Mouse (Mus musculus): Measurements from ENCODE around the gene Galp.
"Not testable (repeated sequence)": the region's sequence is repeated elsewhere in the genome, so short reads cannot be mapped to it uniquely, and the experiment has no call there.

Galp gene

GRCm38 (mm10) chr7:6174365-6174987 is 22.4 kb upstream of the Galp start:
- DNase-seq (ENCODE audit: inconsistent ontology term): not testable (repeated sequence)

GRCm38 (mm10) chr7:6179013-6179412 is 17.9 kb upstream of the Galp start:
- DNase-seq (ENCODE audit: inconsistent ontology term): no peak

DNA sequence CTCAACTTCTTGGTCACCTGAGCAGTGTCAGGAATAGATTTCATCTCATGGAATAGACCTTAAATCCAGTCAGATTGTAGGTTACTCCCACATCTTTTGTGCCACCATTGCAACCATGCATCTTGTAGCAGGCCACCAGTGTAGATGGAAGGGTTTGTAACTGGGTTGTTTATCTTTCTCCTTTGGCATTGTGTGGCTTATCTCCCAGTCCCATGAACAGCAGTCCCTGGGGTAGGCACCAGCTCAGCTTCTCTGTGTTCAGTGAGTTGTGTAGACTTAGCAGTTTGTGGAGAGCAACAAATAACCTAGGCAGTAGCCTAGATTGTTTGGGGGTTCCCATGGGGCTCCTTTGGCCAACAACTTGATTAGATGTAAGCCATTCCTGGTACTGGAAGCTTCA is 14.0 kb upstream of the Galp start:
- DNase-seq (ENCODE audit: inconsistent ontology term): no peak

DNA sequence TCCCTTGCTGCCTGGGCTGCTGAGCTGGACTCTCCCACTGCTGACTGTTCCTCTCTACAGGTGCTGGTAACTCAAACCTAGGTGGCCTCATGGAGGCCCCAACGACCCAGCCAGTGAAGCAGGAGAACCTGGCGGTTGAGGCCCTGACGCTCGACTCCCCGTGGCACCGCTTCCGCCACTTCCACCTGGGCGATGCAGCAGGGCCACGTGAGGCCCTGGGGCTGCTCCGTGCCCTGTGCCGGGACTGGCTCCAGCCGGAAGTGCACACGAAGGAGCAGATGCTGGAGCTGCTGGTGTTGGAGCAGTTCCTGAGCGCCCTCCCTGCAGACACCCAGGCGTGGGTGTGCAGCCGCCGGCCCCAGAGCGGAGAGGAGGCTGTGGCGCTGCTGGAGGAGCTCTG is 13.1 kb upstream of the Galp start:
- DNase-seq (ENCODE audit: inconsistent ontology term): no peak

GRCm38 (mm10) chr7:6184521-6184920 is 12.4 kb upstream of the Galp start:
- no peak for DNase-seq (ENCODE audit: inconsistent ontology term)

DNA sequence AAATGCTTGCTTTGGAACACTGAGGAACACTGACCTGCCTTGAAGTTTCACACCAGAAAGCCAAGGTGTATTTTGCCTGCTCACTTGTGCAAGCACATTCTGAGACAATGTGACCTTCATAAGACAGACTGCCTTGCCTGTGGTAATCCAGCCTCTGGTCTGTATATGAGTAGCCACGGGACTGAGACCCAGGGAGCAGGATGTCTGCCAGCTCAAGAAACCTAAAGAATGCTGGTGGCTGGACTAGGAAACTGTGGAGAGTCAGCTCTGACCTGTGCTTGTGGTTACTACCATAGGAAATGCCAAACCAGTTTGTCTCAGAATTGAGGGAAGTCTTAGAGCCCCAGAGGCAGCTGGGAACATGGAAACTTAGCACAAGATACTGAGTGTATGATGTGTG is 11.5 kb upstream of the Galp start:
- peak; percentile 35 for DNase-seq (ENCODE audit: inconsistent ontology term)

- DNase-seq (ENCODE audit: inconsistent ontology term): no peak
Observed at GRCm38 (mm10) chr7:6186176-6186575, 10.7 kb upstream of the Galp start.

DNA sequence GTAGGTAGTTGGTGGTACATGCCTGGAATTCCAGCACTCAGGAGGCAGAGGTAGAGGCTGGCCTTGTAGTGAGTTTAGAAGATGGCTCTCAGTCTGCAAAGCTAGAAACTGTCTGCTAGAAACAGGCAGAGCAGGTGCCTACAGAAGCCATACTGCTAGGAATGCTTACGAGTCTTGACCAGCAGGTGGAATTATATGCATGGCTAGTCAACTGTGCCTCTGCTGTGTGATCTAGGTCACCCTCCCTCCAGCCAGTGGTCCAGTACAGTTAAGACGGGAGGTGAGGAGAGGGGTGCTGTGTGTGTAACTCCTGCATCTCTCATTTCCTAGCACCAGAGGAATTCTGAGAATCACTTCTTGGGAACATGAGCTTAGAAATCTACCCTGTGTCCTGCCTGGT is 10.1 kb upstream of the Galp start:
- DNase-seq (ENCODE audit: inconsistent ontology term): no peak

DNA sequence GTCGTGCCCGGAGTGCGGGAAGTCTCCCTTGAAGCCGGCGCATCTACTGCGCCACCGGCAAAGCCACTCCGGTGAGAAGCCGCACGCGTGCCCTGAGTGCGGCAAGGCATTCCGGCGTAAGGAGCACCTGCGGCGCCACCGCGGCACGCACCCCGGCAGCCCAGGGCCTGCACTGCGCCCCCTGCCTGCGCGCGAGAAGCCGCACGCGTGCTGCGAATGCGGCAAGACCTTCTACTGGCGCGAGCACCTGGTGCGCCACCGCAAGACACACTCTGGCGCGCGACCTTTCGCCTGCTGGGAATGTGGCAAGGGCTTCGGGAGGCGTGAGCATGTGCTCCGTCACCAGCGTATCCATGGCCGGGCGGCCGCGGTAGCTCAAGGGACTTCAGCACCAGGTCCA is 7.3 kb upstream of the Galp start:
- no peak for DNase-seq (ENCODE audit: inconsistent ontology term)

DNA sequence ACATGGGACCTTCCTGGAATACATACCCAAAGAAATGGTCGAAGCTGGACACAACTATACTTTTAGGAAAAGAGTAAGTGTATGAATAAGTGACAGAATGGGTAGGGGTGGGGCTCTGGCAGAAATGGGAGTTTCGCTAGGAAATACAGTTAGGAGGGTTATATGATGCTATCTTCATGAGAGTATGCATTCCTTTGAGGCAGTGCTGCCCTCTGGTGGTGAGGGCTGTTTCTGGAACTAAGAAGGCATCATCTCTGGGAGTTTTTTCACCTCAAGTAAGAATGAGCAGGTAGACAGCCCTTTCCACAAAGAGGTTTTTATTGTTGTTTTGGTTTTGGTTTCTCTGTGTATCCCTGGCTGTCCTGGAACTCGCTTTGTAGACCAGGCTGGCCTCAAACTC is 5.5 kb upstream of the Galp start:
- peak; percentile 62 for DNase-seq (ENCODE audit: inconsistent ontology term)

- DNase-seq (ENCODE audit: inconsistent ontology term): peak; percentile 40
Observed at GRCm38 (mm10) chr7:6194129-6194528, 2.8 kb upstream of the Galp start.

DNA sequence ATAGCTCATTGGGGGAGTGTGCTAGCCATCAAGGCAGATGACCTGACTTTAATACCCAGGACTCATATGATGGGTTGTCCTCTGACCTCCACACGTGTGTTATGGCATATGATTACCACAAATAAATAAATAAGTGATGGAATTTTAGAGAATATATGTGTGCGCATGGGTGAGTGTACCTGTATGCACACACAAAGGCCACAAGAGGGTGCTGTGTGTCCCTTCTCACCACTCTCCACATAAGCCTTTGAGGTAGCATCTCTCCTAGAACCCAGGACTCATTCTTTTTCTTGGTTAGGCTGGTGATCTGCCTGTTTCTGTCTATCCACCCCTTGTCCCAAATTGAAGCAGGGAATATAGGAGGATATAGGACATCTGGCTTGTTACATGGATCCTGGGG is 1.1 kb upstream of the Galp start:
- no peak for DNase-seq (ENCODE audit: inconsistent ontology term)

- no peak for DNase-seq (ENCODE audit: inconsistent ontology term)
Observed at GRCm38 (mm10) chr7:6204200-6204599, 7.3 kb downstream of the Galp start.

- no peak for DNase-seq (ENCODE audit: inconsistent ontology term)
Observed at GRCm38 (mm10) chr7:6213144-6213543, 16.3 kb downstream of the Galp start.

- not testable (repeated sequence) for DNase-seq (ENCODE audit: inconsistent ontology term)
Observed at GRCm38 (mm10) chr7:6214691-6215090, 17.8 kb downstream of the Galp start.

- DNase-seq (ENCODE audit: inconsistent ontology term): no peak
Observed at GRCm38 (mm10) chr7:6220147-6220546, 23.3 kb downstream of the Galp start.

GRCm38 (mm10) chr7:6221978-6222377 is 25.1 kb downstream of the Galp start, which contains the start of gene Zscan5b:
Gene Zscan5b (plus strand): TSS chr7:6222278.
- no peak for DNase-seq (ENCODE audit: inconsistent ontology term)

DNA sequence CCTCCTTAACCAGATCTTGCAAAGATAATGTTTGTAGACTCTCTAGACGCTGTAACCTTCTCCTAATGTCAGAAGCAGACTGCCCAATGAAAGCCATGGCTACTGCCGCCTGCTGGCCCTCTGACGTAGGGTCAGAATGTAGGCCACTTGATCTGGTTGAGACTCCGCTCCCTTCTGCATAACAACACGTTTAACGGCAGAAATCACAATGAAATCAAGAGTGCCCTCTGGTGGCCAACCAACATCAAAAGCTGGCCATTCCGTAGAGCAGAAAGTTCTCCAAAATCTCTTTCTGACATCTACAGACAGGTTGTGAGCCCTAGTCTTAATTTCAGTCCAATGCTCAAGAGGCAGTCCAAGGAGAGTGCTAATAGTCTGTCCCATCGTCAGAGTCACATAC is 31.6 kb downstream of the Galp start:
- peak; percentile 6 for DNase-seq (ENCODE audit: inconsistent ontology term)

DNA sequence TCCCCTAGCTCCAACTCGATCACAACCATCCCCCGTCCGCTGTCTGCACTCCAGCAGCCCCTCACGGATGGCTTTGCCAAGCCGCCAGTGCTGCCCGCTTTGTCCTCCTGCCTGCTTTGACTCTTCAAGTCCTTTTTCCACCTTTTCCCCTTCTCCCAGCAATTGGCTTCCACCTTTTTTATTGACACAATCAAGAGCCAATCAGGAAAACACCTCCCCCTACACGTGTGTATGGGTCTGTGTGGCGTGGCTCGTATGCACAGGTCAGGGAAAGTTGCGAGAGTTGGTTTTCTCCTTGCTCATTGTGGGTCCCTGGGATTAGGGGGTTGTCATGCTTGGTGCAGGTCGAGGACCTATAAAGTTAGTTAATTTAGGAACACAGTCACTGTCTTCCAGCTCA is 42.9 kb downstream of the Galp start:
- no peak for DNase-seq (ENCODE audit: inconsistent ontology term)

DNA sequence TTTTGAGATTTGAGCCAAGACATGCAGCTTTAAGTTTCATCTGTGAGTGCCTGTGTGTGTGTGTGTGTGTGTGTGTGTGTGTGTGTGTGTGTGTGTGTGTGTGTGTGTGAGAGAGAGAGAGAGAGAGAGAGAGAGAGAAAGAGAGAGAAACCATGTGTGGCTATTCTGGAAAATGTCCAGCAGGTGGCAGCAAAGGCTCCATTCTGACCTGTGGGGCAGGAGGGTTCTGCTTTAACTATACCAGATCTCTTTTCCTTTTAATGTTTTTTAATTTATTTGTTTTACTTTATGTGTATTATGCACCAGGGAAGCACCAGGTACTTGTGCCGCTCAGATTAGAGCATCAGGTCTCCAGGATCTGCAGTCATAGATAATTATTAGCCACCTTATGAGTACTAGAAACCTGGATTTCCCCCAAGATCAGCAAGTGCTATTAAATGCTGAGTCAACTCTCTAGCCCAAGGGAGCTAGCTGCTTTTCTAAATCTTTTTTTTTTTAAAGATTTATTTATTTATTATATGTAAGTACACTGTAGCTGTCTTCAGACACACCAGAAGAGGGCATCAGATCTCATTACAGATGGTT is 44.0 kb downstream of the Galp start:
- DNase-seq (ENCODE audit: inconsistent ontology term): peak; percentile 6

DNA sequence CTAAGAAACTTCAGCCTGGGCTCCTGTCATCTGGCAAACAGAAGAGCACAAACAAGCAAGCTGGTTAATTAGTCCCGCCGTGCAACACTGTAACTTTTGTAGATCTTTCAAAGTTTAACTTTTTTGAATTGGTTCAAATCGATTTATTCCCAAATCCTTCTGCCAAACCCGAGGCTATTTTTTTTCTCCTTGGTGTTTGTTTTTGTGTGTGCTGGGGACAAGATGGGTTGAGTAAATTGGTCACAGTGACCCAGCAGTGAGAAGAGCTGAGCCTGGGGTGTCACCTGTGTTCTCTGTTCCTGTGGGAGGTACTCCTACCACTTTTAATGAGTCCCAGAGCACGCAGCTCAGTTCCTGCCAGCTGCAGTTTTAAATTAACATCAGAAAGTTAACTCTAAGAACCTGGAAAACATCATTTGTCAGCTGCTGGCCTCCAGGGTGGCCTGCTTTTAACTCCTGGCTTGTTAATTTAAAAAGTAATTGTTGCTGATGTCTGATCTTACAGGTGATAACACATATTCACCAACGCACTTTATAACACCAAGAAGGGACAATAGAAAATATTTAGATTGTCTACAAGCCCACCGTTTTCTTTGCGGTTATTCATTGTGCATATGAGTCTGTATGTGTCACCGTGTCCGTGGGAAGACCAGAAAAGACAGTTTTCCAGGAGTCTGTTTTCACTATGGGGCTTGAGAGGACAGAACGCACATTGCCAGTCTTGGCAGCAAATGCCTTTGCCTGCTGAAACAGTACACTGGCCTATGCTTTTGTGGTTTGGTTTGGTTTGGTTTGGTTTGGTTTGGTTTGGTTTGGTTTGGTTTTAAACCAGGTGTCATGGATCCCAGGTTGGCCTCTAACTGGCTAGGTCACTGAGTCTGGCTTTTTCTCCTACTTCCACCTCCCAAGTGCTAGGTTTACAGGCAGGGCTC is 47.7 kb downstream of the Galp start:
- no peak for DNase-seq (ENCODE audit: inconsistent ontology term)

GRCm38 (mm10) chr7:6252410-6252809 is 55.5 kb downstream of the Galp start, which contains the start of gene Epp13:
Gene Epp13 (plus strand): TSS chr7:6252710.
- DNase-seq (ENCODE audit: inconsistent ontology term): no peak

GRCm38 (mm10) chr7:6254451-6254850 is 57.6 kb downstream of the Galp start:
- no peak for DNase-seq (ENCODE audit: inconsistent ontology term)

All from Muller cell, postnatal 12 days (primary cell).